Comparison of ENCODE assay signal across 9 mouse cellular contexts in genomic region chr14:27237522-27238187, GRCm38 (mm10).
DNase-seq lines count a peak whose midpoint lies in the region; ATAC-seq and TF ChIP-seq lines count a peak whose summit lies in the region.
"Had no signal": no experiment of that assay in that cellular context is flagged by ENCODE, and none has a peak within 500 bp of the region (broad histone marks: within the 10 kb centered on the region; RNA-seq: fewer than 3 reads in every experiment).

No protein-coding gene starts in this region.

- 0 out of 2 replicates have a peak overlapping the region, but pooled peaks have one; percentile 0 for H3K4me3 ChIP-seq in intestine, embryonic 16.5 days (ENCODE audit: low read length)
- H3K4me3 ChIP-seq in liver, embryonic 16.5 days (ENCODE audit: low read depth, low read length): no peak overlapping the region
- peak overlapping the region; percentile 60 for H3K4me3 ChIP-seq in small intestine, adult 2 months (ENCODE audit: low read depth, low read length)
- no peak overlapping the region for H3K4me3 ChIP-seq in forebrain, embryonic 16.5 days (replicated peaks; ENCODE audit: low read length)
- H3K4me3 ChIP-seq: neural tube, embryonic 12.5 days had no signal

- 39% methylated on average over 12 of the region's 12 CpGs for WGBS in intestine, embryonic 16.5 days
- WGBS in liver, embryonic 16.5 days (ENCODE audit: insufficient replicate concordance): 16% methylated on average over 12 of the region's 12 CpGs
- WGBS in small intestine, adult 2 months: 51% methylated on average over 12 of the region's 12 CpGs
- 74% methylated on average over 12 of the region's 12 CpGs for WGBS in forebrain, embryonic 16.5 days

- H3K9ac ChIP-seq in intestine, embryonic 16.5 days (ENCODE audit: low read depth, low read length): 0 out of 2 replicates have a peak overlapping the region, but pooled peaks have one; percentile 0
- H3K9ac ChIP-seq in liver, embryonic 16.5 days (ENCODE audit: low read depth, low read length): no peak overlapping the region
- no peak overlapping the region for H3K9ac ChIP-seq in forebrain, embryonic 16.5 days (replicated peaks; ENCODE audit: low read depth, low read length)
- H3K9ac ChIP-seq: neural tube, embryonic 12.5 days had no signal

- no peaks in the 10 kb centered on the region for H3K36me3 ChIP-seq in intestine, embryonic 16.5 days (ENCODE audit: control insufficient read depth, insufficient read depth, low read length)
- no peaks in the 10 kb centered on the region for H3K36me3 ChIP-seq in liver, embryonic 16.5 days (ENCODE audit: control insufficient read depth, insufficient read depth)
- no peaks in the 10 kb centered on the region for H3K36me3 ChIP-seq in small intestine, adult 2 months (ENCODE audit: control insufficient read depth, insufficient read depth, low read length)
- H3K36me3 ChIP-seq in forebrain, embryonic 16.5 days (ENCODE audit: control insufficient read depth, insufficient read depth): no peaks in the 10 kb centered on the region
- H3K36me3 ChIP-seq: neural tube, embryonic 12.5 days had no signal

- no peaks in the 10 kb centered on the region for H3K27me3 ChIP-seq in intestine, embryonic 16.5 days (replicated peaks; ENCODE audit: control insufficient read depth, insufficient read depth, low read length)
- H3K27me3 ChIP-seq in liver, embryonic 16.5 days (ENCODE audit: control insufficient read depth, insufficient read depth, low read depth, low read length): no peaks in the 10 kb centered on the region
- no peaks in the 10 kb centered on the region for H3K27me3 ChIP-seq in small intestine, adult 2 months (ENCODE audit: control insufficient read depth, insufficient read depth, low read length)
- no peaks in the 10 kb centered on the region for H3K27me3 ChIP-seq in forebrain, embryonic 16.5 days (replicated peaks; ENCODE audit: control insufficient read depth, insufficient read depth, low read length)
- H3K27me3 ChIP-seq: neural tube, embryonic 12.5 days had no signal

- H3K4me2 ChIP-seq in intestine, embryonic 16.5 days (ENCODE audit: low read depth, low read length): peak overlapping the region; percentile 34
- peak overlapping the region; percentile 19 for H3K4me2 ChIP-seq in liver, embryonic 16.5 days (ENCODE audit: low read depth, low read length)
- H3K4me2 ChIP-seq in forebrain, embryonic 16.5 days (ENCODE audit: low read length): no peak overlapping the region
- H3K4me2 ChIP-seq: neural tube, embryonic 12.5 days had no signal

- DNase-seq in B cell, adult 2 months: peak; percentile 66 to 67
- peak; percentile 52 to 60 for DNase-seq in adrenal gland, postnatal 36 days
- peak; percentile 56 for DNase-seq in forelimb bud, embryonic 11.5 days (ENCODE audit: low read depth, low spot score)
- DNase-seq in layer of hippocampus, adult 8-10 months (ENCODE audit: low spot score in 2 of 2): no peak

- TF ChIP-seq POLR2A in small intestine, adult 2 months (IDR thresholded peaks at IDR 0.05; ENCODE audit: low read depth, low read length): peak; percentile 39; the same call in 1 of the 2 replicates

- H3K27ac ChIP-seq in intestine, embryonic 16.5 days (ENCODE audit: low read length): peak overlapping the region; percentile 50; the same call in 1 of the 2 replicates
- no peak overlapping the region for H3K27ac ChIP-seq in liver, embryonic 16.5 days (ENCODE audit: low read length)
- H3K27ac ChIP-seq in small intestine, adult 2 months (ENCODE audit: insufficient read depth, low read depth, low read length): peak overlapping the region; percentile 58
- H3K27ac ChIP-seq in forebrain, embryonic 16.5 days (ENCODE audit: low read length): no peak overlapping the region
- H3K27ac ChIP-seq: neural tube, embryonic 12.5 days had no signal

- ATAC-seq in intestine, embryonic 16.5 days: peak; percentile 79
- ATAC-seq in liver, embryonic 16.5 days (ENCODE audit: low read depth): no peak
- ATAC-seq in forebrain, embryonic 16.5 days: no peak

- TF ChIP-seq CTCF in small intestine, adult 2 months (IDR thresholded peaks at IDR 0.05; ENCODE audit: extremely low read depth, insufficient read length, insufficient replicate concordance, low read depth, low read length): no peak

- H3K9me3 ChIP-seq in intestine, embryonic 16.5 days (ENCODE audit: control insufficient read depth, low read length): no peaks in the 10 kb centered on the region
- H3K9me3 ChIP-seq in liver, embryonic 16.5 days (replicated peaks; ENCODE audit: control insufficient read depth, low read length): no peaks in the 10 kb centered on the region
- H3K9me3 ChIP-seq in forebrain, embryonic 16.5 days (ENCODE audit: control insufficient read depth, low read length): no peaks in the 10 kb centered on the region
- H3K9me3 ChIP-seq: neural tube, embryonic 12.5 days had no signal

- peaks cover 9% of the 10 kb centered on the region for H3K4me1 ChIP-seq in intestine, embryonic 16.5 days (ENCODE audit: control insufficient read depth, insufficient read depth, low read length)
- no peaks in the 10 kb centered on the region for H3K4me1 ChIP-seq in liver, embryonic 16.5 days (ENCODE audit: control insufficient read depth, low read depth, low read length)
- no peaks in the 10 kb centered on the region; the same call in 1 of the 2 replicates for H3K4me1 ChIP-seq in small intestine, adult 2 months (ENCODE audit: control insufficient read depth, insufficient read depth, insufficient read length, low read length)
- H3K4me1 ChIP-seq in forebrain, embryonic 16.5 days (replicated peaks; ENCODE audit: control insufficient read depth, insufficient read depth, low read length): no peaks in the 10 kb centered on the region

Comparison
In these comparisons a context has a peak if more than half of its experiments do, and no peak if none do; other contexts are left out.
1. DNase-seq: peak in B cell, adult 2 months (2 of 2), adrenal gland, postnatal 36 days (2 of 2) and forelimb bud, embryonic 11.5 days (single experiment); none in layer of hippocampus, adult 8-10 months (0 of 2).
2. H3K27ac ChIP-seq: peak in intestine, embryonic 16.5 days (single experiment) and small intestine, adult 2 months (single experiment); none in liver, embryonic 16.5 days (single experiment) and forebrain, embryonic 16.5 days (single experiment).
3. H3K4me3 ChIP-seq: peak in intestine, embryonic 16.5 days (single experiment) and small intestine, adult 2 months (single experiment); none in liver, embryonic 16.5 days (single experiment) and forebrain, embryonic 16.5 days (single experiment).